Mouse (Mus musculus): Measurements from ENCODE around the gene Bcl2l13. TPM values are rescaled to one million over a fixed set of nuclear protein-coding genes. Genes with fewer than 3 reads are reported as not detected.
"Not testable (repeated sequence)": the region's sequence is repeated elsewhere in the genome, so short reads cannot be mapped to it uniquely, and the experiment has no call there.

Bcl2l13 gene
- total RNA-seq, 1 experiment from 2014 or later: 88.2 TPM

- DNase-seq: no peak
Measured at GRCm38 (mm10) chr6:120830866-120831608, 5.0 kb upstream of the Bcl2l13 start.

GRCm38 (mm10) chr6:120832097-120832496, 3.9 kb upstream of the Bcl2l13 start:
- DNase-seq: no peak

- DNase-seq: no peak
Measured at GRCm38 (mm10) chr6:120834766-120835321, 1.2 kb upstream of the Bcl2l13 start.

- peak; percentile 60 for DNase-seq
Measured at GRCm38 (mm10) chr6:120836389-120837151, 558 bp downstream of the Bcl2l13 start.

GRCm38 (mm10) chr6:120837152-120837530, 1.1 kb downstream of the Bcl2l13 start:
- no peak for DNase-seq

GRCm38 (mm10) chr6:120840258-120840657, 4.2 kb downstream of the Bcl2l13 start:
- DNase-seq: no peak

GRCm38 (mm10) chr6:120841754-120842153, 5.7 kb downstream of the Bcl2l13 start:
- DNase-seq: no peak

GRCm38 (mm10) chr6:120850720-120851119, 14.7 kb downstream of the Bcl2l13 start:
- not testable (repeated sequence) for DNase-seq

GRCm38 (mm10) chr6:120854413-120854812, 18.4 kb downstream of the Bcl2l13 start:
- DNase-seq: no peak

GRCm38 (mm10) chr6:120858217-120858711, 22.3 kb downstream of the Bcl2l13 start:
- no peak for DNase-seq

- DNase-seq: no peak
Measured at GRCm38 (mm10) chr6:120860079-120860478, 24.1 kb downstream of the Bcl2l13 start.

- no peak for DNase-seq
Measured at GRCm38 (mm10) chr6:120866051-120866814, 30.2 kb downstream of the Bcl2l13 start.

- peak; percentile 31 for DNase-seq
Measured at GRCm38 (mm10) chr6:120868824-120869223, 32.8 kb downstream of the Bcl2l13 start.

GRCm38 (mm10) chr6:120871286-120871685, 35.3 kb downstream of the Bcl2l13 start:
- no peak for DNase-seq

- no peak for DNase-seq
Measured at GRCm38 (mm10) chr6:120873874-120874273, 37.9 kb downstream of the Bcl2l13 start.

- no peak for DNase-seq
Measured at GRCm38 (mm10) chr6:120879046-120879445, 43.0 kb downstream of the Bcl2l13 start.

- DNase-seq: no peak
Measured at GRCm38 (mm10) chr6:120884436-120884835, 48.4 kb downstream of the Bcl2l13 start.

- DNase-seq: no peak
Measured at GRCm38 (mm10) chr6:120886696-120887095, 50.7 kb downstream of the Bcl2l13 start.

- no peak for DNase-seq
Measured at GRCm38 (mm10) chr6:120894089-120894488, 58.1 kb downstream of the Bcl2l13 start.

GRCm38 (mm10) chr6:120894524-120894923, 58.5 kb downstream of the Bcl2l13 start:
- peak; percentile 55 for DNase-seq

- peak; percentile 71 for DNase-seq
Measured at GRCm38 (mm10) chr6:120898188-120898833, 62.3 kb downstream of the Bcl2l13 start.
